ENCODE assay signal across 11 mouse cellular contexts in the genomic region with DNA sequence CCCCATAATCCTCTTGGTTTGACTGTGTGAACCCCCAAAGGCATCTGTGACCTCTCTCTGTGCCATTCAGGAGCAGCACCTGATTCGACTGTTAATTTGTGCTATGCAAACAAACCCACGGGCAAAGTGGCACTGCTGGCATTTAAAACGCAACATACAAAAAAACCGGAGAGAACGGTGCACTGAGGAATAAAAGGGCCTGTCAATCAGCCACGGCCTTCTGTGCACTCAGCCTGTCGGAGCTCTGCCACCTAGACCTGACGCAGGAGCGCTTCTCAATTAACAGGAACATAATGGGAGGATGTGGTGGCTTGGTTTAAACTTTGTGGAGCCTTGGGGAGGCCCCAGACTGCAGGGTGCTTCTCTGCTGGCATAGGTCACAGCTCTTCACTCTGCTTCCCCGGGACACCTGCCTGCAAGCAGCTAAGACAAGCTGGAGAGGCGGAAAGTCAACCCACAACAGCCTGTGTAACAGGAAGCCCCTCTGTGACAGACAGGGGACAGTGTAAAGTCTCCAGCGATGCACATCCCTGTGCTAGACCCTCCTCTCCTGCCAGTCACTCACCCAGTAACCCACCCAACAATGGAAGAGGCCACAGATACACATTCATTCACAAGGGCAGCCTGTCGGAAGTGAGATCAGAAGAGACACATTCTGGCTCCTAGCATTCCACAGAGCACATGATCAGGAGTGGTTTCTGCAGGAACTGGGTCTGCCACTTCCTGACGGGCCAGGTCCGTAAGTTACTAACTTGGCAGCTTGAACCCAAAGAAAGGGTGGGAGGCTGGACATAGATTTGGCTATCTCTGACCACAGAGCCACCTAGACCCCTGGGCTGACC. TPM values are rescaled to one million over a fixed set of nuclear protein-coding genes. Genes with fewer than 3 reads are reported as not detected.
DNase-seq lines count a peak whose midpoint lies in the region; ATAC-seq and TF ChIP-seq lines count a peak whose summit lies in the region.
"Had no signal": no experiment of that assay in that cellular context is flagged by ENCODE, and none has a peak within 500 bp of the region (broad histone marks: within the 10 kb centered on the region; RNA-seq: fewer than 3 reads in every experiment).

No protein-coding gene starts in this region.

- no peaks in the 10 kb centered on the region for H3K36me3 ChIP-seq in testis, adult 2 months (ENCODE audit: control insufficient read depth, insufficient read depth, low read length)
- H3K36me3 ChIP-seq in forebrain, embryonic 15.5 days, result no peaks in the 10 kb centered on the region
- H3K36me3 ChIP-seq in midbrain, embryonic 16.5 days (ENCODE audit: control insufficient read depth, insufficient read depth, low read length), result no peaks in the 10 kb centered on the region
- H3K36me3 ChIP-seq: embryonic facial prominence, embryonic 12.5 days; heart, embryonic 13.5 days; neural tube, embryonic 13.5 days had no signal

- no peak for TF ChIP-seq POLR2A in testis, adult 2 months (IDR thresholded peaks at IDR 0.05; ENCODE audit: control insufficient read depth, low read depth, low read length)

- H3K9me3 ChIP-seq in forebrain, embryonic 15.5 days, result 0 out of 2 replicates have a peak, but pooled peaks cover 9% of the 10 kb centered on the region
- H3K9me3 ChIP-seq in midbrain, embryonic 16.5 days (replicated peaks; ENCODE audit: control insufficient read depth, low read length, poor library complexity, severe bottlenecking), result no peaks in the 10 kb centered on the region; the same call in 1 of the 2 replicates
- H3K9me3 ChIP-seq: embryonic facial prominence, embryonic 12.5 days had no signal

- H3K27ac ChIP-seq in testis, adult 2 months (ENCODE audit: control insufficient read depth, insufficient read depth, low read depth, low read length), result no peak overlapping the region
- no peak overlapping the region for H3K27ac ChIP-seq in forebrain, embryonic 15.5 days (replicated peaks)
- H3K27ac ChIP-seq in midbrain, embryonic 16.5 days (ENCODE audit: low read length), result no peak overlapping the region
- H3K27ac ChIP-seq: embryonic facial prominence, embryonic 12.5 days; heart, embryonic 13.5 days; neural tube, embryonic 13.5 days had no signal

- H3K4me2 ChIP-seq in forebrain, embryonic 15.5 days (replicated peaks), result no peak overlapping the region
- H3K4me2 ChIP-seq in midbrain, embryonic 16.5 days (ENCODE audit: low read length), result no peak overlapping the region
- H3K4me2 ChIP-seq: embryonic facial prominence, embryonic 12.5 days; heart, embryonic 13.5 days; neural tube, embryonic 13.5 days had no signal

- WGBS in forebrain, embryonic 15.5 days, result 16% methylated on average over 15 of the region's 15 CpGs
- WGBS in midbrain, embryonic 16.5 days, result 21% methylated on average over 15 of the region's 15 CpGs

- H3K9ac ChIP-seq in forebrain, embryonic 15.5 days (replicated peaks), result no peak overlapping the region
- H3K9ac ChIP-seq in midbrain, embryonic 16.5 days (ENCODE audit: low read depth, low read length), result no peak overlapping the region
- H3K9ac ChIP-seq: embryonic facial prominence, embryonic 12.5 days; heart, embryonic 13.5 days; neural tube, embryonic 13.5 days had no signal

- DNase-seq in testis, postnatal 14 days (ENCODE audit: low spot score), result no peak
- no peak for DNase-seq in left cerebral cortex, adult 8-10 months (ENCODE audit: low spot score in 2 of 2)
- DNase-seq in right cerebral cortex, adult 18-20 months, result no peak
- DNase-seq in gastrocnemius, postnatal 25 days, result no peak

- H3K27me3 ChIP-seq in testis, adult 2 months (ENCODE audit: control insufficient read depth, insufficient read depth, low read length), result no peaks in the 10 kb centered on the region
- no peaks in the 10 kb centered on the region for H3K27me3 ChIP-seq in forebrain, embryonic 15.5 days
- H3K27me3 ChIP-seq in midbrain, embryonic 16.5 days (ENCODE audit: control insufficient read depth, insufficient read depth, low read depth, low read length), result no peaks in the 10 kb centered on the region
- H3K27me3 ChIP-seq: embryonic facial prominence, embryonic 12.5 days; heart, embryonic 13.5 days; neural tube, embryonic 13.5 days had no signal

- H3K4me3 ChIP-seq in testis, adult 2 months (ENCODE audit: control insufficient read depth, low read depth, low read length), result peak overlapping the region; percentile 43
- no peak overlapping the region for H3K4me3 ChIP-seq in forebrain, embryonic 15.5 days
- no peak overlapping the region for H3K4me3 ChIP-seq in midbrain, embryonic 16.5 days (ENCODE audit: low read depth, low read length)
- H3K4me3 ChIP-seq: embryonic facial prominence, embryonic 12.5 days; heart, embryonic 13.5 days; neural tube, embryonic 13.5 days had no signal

- TF ChIP-seq CTCF in testis, adult 2 months (IDR thresholded peaks at IDR 0.05; ENCODE audit: control insufficient read depth, insufficient read depth, insufficient replicate concordance, low read depth, low read length), result no peak

- 0 out of 2 replicates have a peak, but pooled peaks have one; percentile 16 for ATAC-seq in forebrain, embryonic 15.5 days (replicated peaks)
- ATAC-seq in midbrain, embryonic 16.5 days, result 0 out of 2 replicates have a peak, but pooled peaks have one; percentile 48
- ATAC-seq in erythroblast, adult 5-6 weeks (replicated peaks; ENCODE audit: low FRiP score, poor library complexity, severe bottlenecking), result no peak

- H3K4me1 ChIP-seq in testis, adult 2 months (ENCODE audit: control insufficient read depth, insufficient read depth, low read length), result no peaks in the 10 kb centered on the region
- peaks cover 7% of the 10 kb centered on the region for H3K4me1 ChIP-seq in forebrain, embryonic 15.5 days
- peaks cover 8% of the 10 kb centered on the region; the same call in 1 of the 2 replicates for H3K4me1 ChIP-seq in midbrain, embryonic 16.5 days (ENCODE audit: control insufficient read depth, insufficient read depth, low read length)
- H3K4me1 ChIP-seq: embryonic facial prominence, embryonic 12.5 days; heart, embryonic 13.5 days had no signal

RNA-seq across cellular contexts. Expression of gene Aktip, which starts 39.6 kb away (rescaled TPM):
- 48.4 and 54.0 TPM in 2 replicates for polyA plus RNA-seq in testis, adult 2 months (2012; rRNA removed)
- polyA plus RNA-seq in forebrain, embryonic 15.5 days (2015; fragmentation: Nextera tagmentation; extraction: Ambion mirVana), result 134 and 138 TPM in 2 replicates
- 141 TPM in 2 replicates for polyA plus RNA-seq in midbrain, embryonic 16.5 days (2015; fragmentation: Nextera tagmentation; extraction: Ambion mirVana)
- total RNA-seq in left cerebral cortex, adult 8-10 months (2022), result 100 to 1,000 TPM; 125 to 139 (median 126) TPM
- total RNA-seq in gastrocnemius, postnatal 25 days (2021), result 10 to 100 TPM; 33.2 to 38.1 TPM
- 2.3 and 8.3 TPM in 2 replicates for total RNA-seq in erythroblast, adult 5-6 weeks (2015; ENCODE audit: low replicate concordance)
- total RNA-seq in erythroblast, adult 5-6 weeks (2017; ENCODE audit: low replicate concordance), result 2.0 and 3.1 TPM in 2 replicates
